Mouse (Mus musculus) heart, embryonic 11.5 days (tissue): ENCODE measurements around the gene Asb10. TPM values are rescaled to one million over a fixed set of nuclear protein-coding genes. Genes with fewer than 3 reads are reported as not detected.
"Not testable (repeated sequence)": the region's sequence is repeated elsewhere in the genome, so short reads cannot be mapped to it uniquely, and the experiment has no call there.

Experiments used
- ATAC-seq: fragments of 200-750 bp; cut with Nextera tagmentation; replicated peaks from 2 replicates; pipeline ENCODE4 v1.8.0; 2017; ENCODE audit warnings: moderate library complexity; ENCODE audit not compliant: insufficient number of reproducible peaks, low FRiP score, low TSS enrichment
- H3K27ac ChIP-seq: fragments of 300-500 bp; sonication (generic); 2 replicates; pipeline ENCODE4 v1.5.1; 2014; ENCODE audit warnings: mild to moderate bottlenecking, low read depth, low read length
- H3K27me3 ChIP-seq: fragments of 300-500 bp; sonication (generic); 2 replicates; pipeline ENCODE4 v1.6.1; 2014; ENCODE audit warnings: mild to moderate bottlenecking, low read length, mixed read lengths; ENCODE audit not compliant: control insufficient read depth, insufficient read depth
- H3K36me3 ChIP-seq: fragments of 300-500 bp; sonication (generic); 2 replicates; pipeline ENCODE4 v1.6.1; 2014; ENCODE audit warnings: mild to moderate bottlenecking, low read length, moderate library complexity, mixed read lengths; ENCODE audit not compliant: control insufficient read depth, insufficient read depth
- H3K4me1 ChIP-seq: fragments of 300-500 bp; sonication (generic); 2 replicates; pipeline ENCODE4 v1.6.1; 2014; ENCODE audit warnings: low read length; ENCODE audit not compliant: control insufficient read depth, insufficient read depth
- H3K4me2 ChIP-seq: fragments of 300-500 bp; sonication (generic); 2 replicates; pipeline ENCODE4 v1.6.1; 2014; ENCODE audit warnings: mild to moderate bottlenecking, moderate library complexity
- H3K4me3 ChIP-seq: fragments of 300-500 bp; sonication (generic); 2 replicates; pipeline ENCODE4 v1.5.1; 2014; ENCODE audit warnings: low read depth, low read length
- H3K9ac ChIP-seq: fragments of 300-500 bp; sonication (generic); 2 replicates; pipeline ENCODE4 v1.6.1; 2014; ENCODE audit warnings: mild to moderate bottlenecking, low read depth, low read length, moderate library complexity
- H3K9me3 ChIP-seq: fragments of 300-500 bp; sonication (generic); replicated peaks from 2 replicates; pipeline ENCODE4 v1.6.1; 2016; ENCODE audit warnings: low read length; ENCODE audit not compliant: control insufficient read depth
- WGBS: fragments of 180-500 bp; shearing (Covaris S2); extraction: QIAGEN DNeasy Blood & Tissue Kit; methylation state at CpG from one replicate; pipeline ENCODE4 v1.1.7; 2014; ENCODE audit not compliant: insufficient replicate concordance; 5-methylcytosine and 5-hydroxymethylcytosine counted together
- polyA plus RNA-seq: library from polyadenylated mRNA; unstranded; fragments of >200 nt; fragmentation: Nextera tagmentation; extraction: Ambion mirVana; gene quantifications from 2 replicates; pipeline ENCODE4 v1.2.1, GENCODE M21; 2014

Asb10 gene
- polyA plus RNA-seq, 1 experiment from 2014 or later: 3.2 TPM

DNA sequence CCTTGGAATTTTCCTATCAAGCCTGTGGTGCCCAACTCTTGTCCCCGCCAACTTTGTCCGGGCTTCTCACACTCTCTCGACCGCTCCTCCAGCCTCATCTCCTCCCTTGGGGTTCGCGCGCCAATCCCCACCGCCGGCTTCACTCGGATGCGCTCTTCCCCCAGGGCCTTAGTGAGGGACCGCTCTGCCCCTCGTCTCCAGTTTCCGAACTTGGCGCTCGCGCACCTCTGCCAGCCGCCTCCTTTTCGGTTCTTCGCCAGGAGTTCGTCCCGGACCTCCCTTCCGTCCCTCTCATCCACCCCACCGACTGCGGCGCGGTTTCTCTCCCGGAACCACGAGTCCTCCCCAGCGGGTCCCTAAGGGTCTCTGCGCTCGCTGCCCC, 36.0 kb upstream of the Asb10 start:
- Histone ChIP-seq H3K4me1 (peaks cover 7% of the 10 kb centered on the region), H3K27me3 (no peaks in the 10 kb centered on the region), H3K9ac (peak overlapping the region; percentile 84), H3K27ac (peak overlapping the region; percentile 63), H3K36me3 (peaks cover 15% of the 10 kb centered on the region), H3K4me2 (peak overlapping the region; percentile 76), H3K4me3 (peak overlapping the region; percentile 82), H3K9me3 (no peaks in the 10 kb centered on the region)
- WGBS: under 1% methylated on average over 32 of the region's 32 CpGs
- ATAC-seq: peak; percentile 32

DNA sequence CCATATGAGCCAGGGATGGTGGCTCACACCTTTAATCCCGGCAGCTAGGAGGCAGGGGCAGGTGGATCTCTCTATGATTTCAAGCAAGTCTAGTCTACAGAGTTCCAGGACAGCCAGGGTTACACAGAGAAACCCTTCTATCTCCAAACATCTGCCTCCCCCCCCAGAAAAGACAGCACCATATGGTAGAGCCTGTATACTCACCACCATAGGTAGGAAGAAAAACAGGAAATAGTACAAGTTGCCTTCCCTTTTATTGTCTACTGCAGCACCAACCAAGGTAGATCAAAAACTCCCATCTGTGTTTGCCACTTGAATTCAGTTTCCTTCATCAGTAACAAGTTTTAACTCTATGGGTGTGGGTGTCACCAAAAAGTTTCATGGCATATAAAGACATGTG, 35.2 kb upstream of the Asb10 start:
- H3K27ac ChIP-seq: no peak overlapping the region
- H3K36me3 ChIP-seq: peaks cover 21% of the 10 kb centered on the region
- no peaks in the 10 kb centered on the region for H3K9me3 ChIP-seq
- peak overlapping the region; percentile 76 for H3K4me2 ChIP-seq
- no peak for ATAC-seq
- no peaks in the 10 kb centered on the region for H3K27me3 ChIP-seq
- H3K4me1 ChIP-seq: peaks cover 7% of the 10 kb centered on the region
- H3K4me3 ChIP-seq: peak overlapping the region; percentile 82; the same call in 1 of the 2 replicates
- WGBS: 73% methylated on average over 1 of the region's 1 CpGs
- H3K9ac ChIP-seq: peak overlapping the region; percentile 84

DNA sequence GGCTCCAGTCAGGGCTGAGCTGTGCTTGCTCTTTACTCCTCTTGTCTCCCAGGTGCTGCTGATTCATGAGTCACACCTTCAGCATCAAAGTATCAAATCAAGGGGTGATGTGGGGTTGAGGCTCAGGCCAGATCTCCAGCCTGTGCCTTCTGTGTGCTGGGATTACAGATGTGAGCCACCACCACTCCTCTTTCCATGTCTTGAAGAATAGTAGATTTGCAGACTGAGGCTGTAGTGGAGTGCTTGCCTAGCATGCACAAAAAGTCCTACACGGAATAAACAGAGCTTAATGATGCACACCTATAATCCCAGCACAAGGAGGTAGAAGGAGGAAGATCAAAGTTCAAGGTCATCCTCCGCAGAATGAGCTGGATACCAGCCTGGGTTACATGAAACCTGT, 15.9 kb upstream of the Asb10 start, which contains the start of gene 4931409K22Rik:
Gene 4931409K22Rik (minus strand): TSS at position 101 of the 400 bp plus-strand sequence.
- Histone ChIP-seq H3K4me3 (no peak within 1 kb of the TSS), H3K4me2 (no peak within 1 kb of the TSS), H3K27ac (no peak within 1 kb of the TSS), H3K27me3 (peaks cover 5% of the 10 kb centered on the region; the same call in 1 of the 2 replicates), H3K9me3 (no peaks in the 10 kb centered on the region), H3K9ac (no peak within 1 kb of the TSS), H3K4me1 (no peaks in the 10 kb centered on the region), H3K36me3 (no peaks in the 10 kb centered on the region)
- no peak for ATAC-seq
- 71% methylated on average over 2 of the region's 2 CpGs for WGBS

DNA sequence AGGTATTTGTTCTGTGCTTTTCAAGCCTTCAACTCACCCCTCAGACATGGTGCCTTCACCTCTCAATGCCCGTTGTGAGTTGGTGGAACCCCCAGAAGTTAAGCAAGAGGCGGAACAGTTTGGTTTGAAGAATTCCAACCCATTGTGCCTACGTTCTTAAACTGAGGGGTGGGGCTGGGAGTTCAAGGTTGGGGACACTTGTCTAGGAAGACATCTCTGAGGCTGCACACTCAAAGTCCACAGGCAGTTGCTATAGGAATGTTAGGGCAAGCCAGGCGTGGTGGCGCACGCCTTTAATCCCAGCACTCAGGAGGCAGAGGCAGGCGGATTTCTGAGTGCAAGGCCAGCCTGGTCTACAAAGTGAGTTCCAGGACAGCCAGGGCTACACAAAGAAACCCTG, 14.6 kb upstream of the Asb10 start:
- not testable (repeated sequence) for ATAC-seq, H3K9me3 ChIP-seq, H3K4me2 ChIP-seq, H3K4me3 ChIP-seq, H3K27ac ChIP-seq, H3K4me1 ChIP-seq, H3K36me3 ChIP-seq, H3K9ac ChIP-seq
- WGBS: 85% methylated on average over 7 of the region's 7 CpGs
- H3K27me3 ChIP-seq: peaks cover 13% of the 10 kb centered on the region

DNA sequence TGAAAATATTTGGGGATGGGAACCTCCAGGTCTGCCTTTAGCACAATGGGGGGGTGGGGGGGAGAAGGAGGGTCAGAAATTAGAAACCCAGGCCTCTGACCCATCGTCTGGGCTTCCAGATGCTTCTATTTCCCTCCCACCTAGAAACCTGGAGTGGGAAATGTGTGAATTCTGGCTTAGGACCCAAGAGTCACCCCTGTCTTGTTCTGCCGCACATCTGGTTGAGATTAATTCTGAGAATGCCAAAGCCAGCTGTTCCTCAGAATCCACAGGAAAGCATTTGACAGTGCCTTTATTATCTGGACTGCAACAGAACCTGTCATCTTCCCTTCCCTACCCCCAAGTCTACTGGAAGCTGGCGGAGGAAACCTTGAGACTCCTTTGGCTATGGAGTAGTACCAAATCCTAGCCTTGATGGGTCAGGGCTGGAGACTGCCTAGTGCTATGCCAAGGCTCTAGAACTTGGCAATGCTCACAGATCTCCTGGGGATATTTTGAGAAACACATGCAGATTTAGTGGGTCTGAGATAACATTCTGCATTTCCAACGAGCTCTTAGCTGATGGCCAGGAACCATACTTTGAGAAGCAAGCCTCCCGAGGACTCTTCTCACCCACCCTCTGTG, 13.0 kb upstream of the Asb10 start:
- no peaks in the 10 kb centered on the region for H3K4me1 ChIP-seq
- 67% methylated on average over 5 of the region's 5 CpGs for WGBS

DNA sequence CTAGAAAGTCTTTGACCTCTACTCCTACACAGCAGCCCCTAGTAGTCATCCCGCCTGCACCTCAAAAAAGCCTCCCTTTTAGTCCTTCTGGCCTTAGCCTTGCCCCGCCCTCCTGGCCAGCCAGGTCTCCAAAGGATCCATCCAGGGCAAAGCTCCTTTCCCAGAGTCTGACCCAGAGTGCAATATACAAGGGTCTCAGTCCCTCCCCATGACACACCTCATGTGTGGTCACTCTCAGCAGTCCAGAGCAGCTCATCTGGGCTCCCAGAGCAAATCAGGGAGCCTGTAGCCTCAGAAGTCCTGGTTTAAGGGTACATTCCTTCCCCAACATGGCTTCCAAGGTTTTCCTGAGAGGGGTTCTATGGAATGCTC, 10.5 kb upstream of the Asb10 start:
- no peak for ATAC-seq
- H3K27ac ChIP-seq: no peak overlapping the region
- 51% methylated on average over 2 of the region's 2 CpGs for WGBS
- H3K36me3 ChIP-seq: no peaks in the 10 kb centered on the region
- no peaks in the 10 kb centered on the region for H3K9me3 ChIP-seq
- H3K9ac ChIP-seq: no peak overlapping the region
- no peak overlapping the region for H3K4me3 ChIP-seq
- peaks cover 25% of the 10 kb centered on the region for H3K27me3 ChIP-seq
- peak overlapping the region; percentile 42 for H3K4me2 ChIP-seq
- no peaks in the 10 kb centered on the region for H3K4me1 ChIP-seq

More for the DNA sequence above, 13.0 kb upstream of the Asb10 start:
- no peak overlapping the region for H3K9ac ChIP-seq
- ATAC-seq: no peak
- H3K9me3 ChIP-seq: no peaks in the 10 kb centered on the region
- H3K27me3 ChIP-seq: peaks cover 21% of the 10 kb centered on the region
- no peak overlapping the region for H3K4me2 ChIP-seq
- H3K36me3 ChIP-seq: no peaks in the 10 kb centered on the region
- H3K27ac ChIP-seq: no peak overlapping the region
- no peak overlapping the region for H3K4me3 ChIP-seq

DNA sequence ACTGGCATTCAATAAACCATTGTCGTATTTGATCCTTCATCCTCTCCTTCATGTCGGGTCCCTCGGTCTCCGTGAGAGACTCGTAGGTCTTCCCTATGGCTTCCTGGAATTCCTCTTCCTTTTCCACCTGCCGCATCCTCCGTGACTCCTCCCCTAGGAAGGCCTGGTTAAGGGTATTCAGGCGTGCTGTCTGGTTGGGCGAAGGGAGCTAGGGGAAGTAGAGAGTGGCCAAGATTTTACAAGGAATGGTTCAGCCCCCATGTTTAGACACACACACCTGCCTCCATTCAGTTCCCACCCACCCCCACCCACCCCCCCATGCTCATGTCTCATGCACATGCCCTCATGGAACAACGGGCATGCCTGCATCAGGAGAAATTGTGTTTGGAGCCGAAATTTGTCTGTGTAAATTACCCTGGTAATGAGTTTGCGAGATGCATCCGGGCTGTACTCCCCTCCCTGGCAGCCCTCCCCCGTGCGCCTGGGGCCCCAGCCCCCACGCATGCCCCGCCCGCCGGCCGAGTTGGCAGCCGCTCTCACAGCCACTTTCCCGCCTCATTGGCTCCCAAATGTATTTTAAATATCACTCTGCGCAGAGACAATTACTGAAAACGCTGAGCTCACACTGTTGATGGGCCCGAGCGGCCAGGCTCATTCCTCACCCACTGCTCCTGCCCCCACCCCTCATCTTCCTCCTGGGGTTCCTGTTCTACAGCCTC, 10.0 kb upstream of the Asb10 start:
- peaks cover 25% of the 10 kb centered on the region for H3K27me3 ChIP-seq
- no peak overlapping the region for H3K9ac ChIP-seq
- H3K36me3 ChIP-seq: no peaks in the 10 kb centered on the region
- H3K4me1 ChIP-seq: no peaks in the 10 kb centered on the region
- no peaks in the 10 kb centered on the region for H3K9me3 ChIP-seq
- no peak overlapping the region for H3K27ac ChIP-seq
- peak overlapping the region; percentile 42 for H3K4me2 ChIP-seq
- no peak; the same call in 1 of the 2 replicates for ATAC-seq
- WGBS: 34% methylated on average over 26 of the region's 26 CpGs
- no peak overlapping the region for H3K4me3 ChIP-seq

DNA sequence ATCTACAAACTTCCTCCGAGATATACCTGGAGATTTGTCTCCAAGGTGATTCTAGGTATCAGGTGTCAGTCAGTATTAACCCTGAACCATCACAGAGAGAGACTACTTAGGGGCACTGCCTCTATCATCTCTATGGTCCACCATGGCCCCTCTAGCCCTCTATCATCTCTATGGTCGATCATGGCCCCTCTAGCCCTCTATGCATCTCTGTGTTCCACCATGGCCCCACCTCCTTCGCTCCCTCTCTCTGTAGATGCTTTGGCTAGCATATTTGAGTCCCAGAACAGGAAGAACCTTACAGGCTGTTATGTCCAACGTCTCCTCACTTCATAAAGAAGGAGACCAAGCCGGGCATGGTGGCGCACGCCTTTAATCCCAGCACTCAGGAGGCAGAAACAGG, 1.9 kb upstream of the Asb10 start:
- H3K4me1 ChIP-seq: peaks cover 16% of the 10 kb centered on the region
- no peak overlapping the region for H3K9ac ChIP-seq
- no peak overlapping the region for H3K4me3 ChIP-seq
- peaks cover under 1% of the 10 kb centered on the region for H3K27me3 ChIP-seq
- no peaks in the 10 kb centered on the region for H3K36me3 ChIP-seq
- H3K9me3 ChIP-seq: no peaks in the 10 kb centered on the region
- H3K4me2 ChIP-seq: no peak overlapping the region
- H3K27ac ChIP-seq: no peak overlapping the region
- WGBS: 77% methylated on average over 7 of the region's 7 CpGs
- ATAC-seq: no peak
